Mouse (Mus musculus) heart, adult 2 months (tissue): ENCODE results near the gene AI467606.

Experiments
- CTCF ChIP-seq: fragments of 200-600 bp; IDR thresholded peaks from 2 replicates; pipeline ENCODE4 v1.8.1; 2022; ENCODE audit warnings: antibody characterized with exemption, mild to moderate bottlenecking, moderate library complexity
- EP300 ChIP-seq: fragments of 200-500 bp; IDR thresholded peaks from 2 replicates; pipeline ENCODE4 v1.6.1; 2011; ENCODE audit warnings: low read depth, low read length, control low read depth; ENCODE audit not compliant: insufficient read depth
- POLR2A ChIP-seq: fragments of 200-500 bp; IDR thresholded peaks from 2 replicates; pipeline ENCODE4 v1.6.1; 2011; ENCODE audit warnings: mild to moderate bottlenecking, low read depth, low read length, control low read depth; ENCODE audit not compliant: insufficient read depth

DNA sequence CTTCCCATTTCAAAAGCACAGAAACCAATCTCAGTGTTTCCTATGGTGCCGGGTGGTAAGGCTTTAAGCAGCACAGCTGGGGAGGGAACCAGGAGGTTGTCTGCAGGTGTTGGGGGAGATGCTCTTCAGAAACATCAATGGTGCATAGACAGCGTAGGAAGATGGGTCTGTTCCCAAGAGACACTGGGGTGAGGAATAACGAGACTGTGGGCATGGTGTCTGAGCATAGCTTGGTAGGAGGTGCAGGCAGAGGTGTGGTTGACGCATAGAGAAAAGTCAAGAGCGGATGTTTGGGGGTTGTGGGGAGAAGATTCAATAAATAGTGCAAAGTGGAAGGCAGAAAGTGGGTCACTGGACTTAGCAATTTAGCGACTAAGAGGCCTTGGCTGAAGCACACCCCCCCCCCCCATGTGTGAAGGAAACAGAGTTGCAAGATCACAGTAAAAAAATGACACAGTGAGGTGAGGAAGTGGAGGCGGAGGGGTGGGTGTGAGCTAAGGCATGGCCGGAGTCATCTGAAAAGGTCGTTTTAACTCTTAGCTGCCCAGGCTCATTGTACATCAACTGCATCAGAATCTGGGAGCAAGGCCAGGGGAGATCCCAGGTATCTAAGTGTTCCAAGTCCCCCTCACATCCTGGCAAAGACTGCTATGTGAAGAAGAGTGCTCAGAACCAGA is 21.9 kb downstream of the AI467606 start:
- TF ChIP-seq CTCF (no peak), EP300 (no peak), POLR2A (no peak)
